Mouse (Mus musculus) ES-Bruce4 (cell line): ENCODE measurements at regions not wholly inside any gene's neighbourhood (a gene's known extent, or its start where the extent isn't known, plus 50 kb on each side); places are given as distances from the start of the nearest gene placed in this dataset.

ENCODE experiments used
- CTCF ChIP-seq: IDR thresholded peaks from one replicate; pipeline ENCODE4 v1.8.1; 2011; ENCODE audit warnings: low read depth, low read length
- POLR2A ChIP-seq: IDR thresholded peaks from one replicate; pipeline ENCODE4 v1.8.1; 2011; ENCODE audit warnings: low read length; ENCODE audit not compliant: insufficient read depth

DNA sequence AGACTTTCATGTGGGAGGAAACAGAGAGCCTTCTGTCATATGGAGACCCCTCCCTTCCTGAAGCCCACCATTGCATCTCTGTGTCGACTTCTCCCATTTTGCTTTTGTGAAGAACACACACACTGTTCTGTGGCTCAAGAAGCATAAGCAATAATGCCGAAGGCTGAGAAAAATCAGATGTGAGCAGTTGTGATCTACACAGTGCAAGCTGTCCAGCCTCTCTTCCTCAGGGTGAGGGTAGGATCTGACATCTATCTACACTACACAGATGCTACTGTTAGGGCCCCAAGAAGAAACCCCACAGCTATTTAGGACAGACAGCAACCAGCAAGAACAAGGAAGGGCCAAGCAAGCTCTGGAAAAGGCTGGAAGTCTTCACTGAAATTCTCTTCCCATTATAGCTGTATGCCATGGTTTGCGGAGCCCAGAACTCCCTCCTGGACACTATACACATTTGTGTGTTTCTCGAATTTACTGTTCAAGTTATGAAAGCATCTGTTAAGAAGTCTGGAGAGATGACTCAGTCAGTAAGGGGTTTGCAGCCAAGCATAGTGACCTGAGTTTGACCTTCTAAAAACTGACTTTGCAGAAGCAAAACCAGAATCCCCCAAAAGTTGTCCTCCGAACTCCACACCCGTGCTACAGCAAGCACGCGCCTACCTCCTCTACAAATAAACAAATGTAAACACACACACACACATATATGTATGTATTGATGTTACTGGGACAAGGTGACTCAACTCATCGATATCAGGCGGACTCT, 218.3 kb upstream of the Sesn3 start:
- TF ChIP-seq CTCF (no peak), POLR2A (no peak)
